Mouse (Mus musculus) kidney, adult 11 months (tissue): ENCODE data around the gene Naga.

ENCODE experiments used
- DNase-seq: peaks from one replicate; pipeline ENCODE4 v3.0.0; 2022

Naga gene

GRCm38 (mm10) chr15:82338593-82339112 lies at the start of gene Naga, which contains the start of the genes Pheta2 and Smdt1:
Gene Naga, minus strand, starts transcription at chr15:82338925.
Gene Pheta2, plus strand, starts transcription at chr15:82338942.
Gene Smdt1, plus strand, starts transcription at chr15:82338959.
- peak; percentile 97 for DNase-seq

DNA sequence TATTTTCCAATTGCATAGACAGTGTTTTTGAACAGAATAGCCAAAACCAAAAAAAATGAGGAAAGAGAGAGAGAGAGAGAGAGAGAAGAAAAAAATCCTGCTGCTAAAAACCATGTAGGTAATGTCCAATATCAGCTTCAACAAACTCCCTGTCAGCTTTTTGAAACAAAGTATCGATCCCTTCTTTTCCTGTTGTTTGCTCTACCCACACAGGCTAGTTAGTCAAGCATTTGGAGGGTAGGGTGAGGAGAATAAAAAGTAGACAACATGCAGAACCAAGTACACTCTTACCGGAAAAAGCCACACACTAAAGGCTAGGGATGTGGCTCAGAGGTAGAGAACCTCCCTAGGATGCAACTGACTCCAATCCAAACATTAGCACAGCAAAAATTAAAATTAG lies 47.0 kb upstream of the Naga start:
- no peak for DNase-seq

DNA sequence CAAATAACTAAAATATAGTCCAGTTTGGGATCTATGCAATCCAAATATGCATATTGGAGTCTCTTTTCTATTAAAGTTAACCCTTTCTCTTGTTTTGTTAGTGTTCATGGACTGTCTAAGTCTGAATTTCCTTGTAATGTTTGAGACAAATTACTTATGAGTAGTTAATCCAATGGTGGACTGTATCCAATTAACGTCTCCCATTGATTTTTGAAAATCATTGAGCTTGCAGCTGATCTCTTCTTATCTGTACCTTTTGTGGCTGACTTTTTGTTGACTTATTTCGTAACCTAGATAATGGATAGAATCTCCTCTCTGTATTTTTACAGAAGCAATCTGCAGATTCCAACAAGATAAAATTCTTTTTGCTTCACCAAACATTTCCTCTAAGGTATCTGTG lies 43.7 kb upstream of the Naga start:
- no peak for DNase-seq

GRCm38 (mm10) chr15:82380714-82381062 lies 42.0 kb upstream of the Naga start:
- no peak for DNase-seq

GRCm38 (mm10) chr15:82379871-82380713 lies 41.4 kb upstream of the Naga start, which contains the start of gene Cyp2d22:
Gene Cyp2d22, minus strand, starts transcription at chr15:82380260.
- DNase-seq, result peak; percentile 74

- peak; percentile 65 for DNase-seq
Observed at GRCm38 (mm10) chr15:82379511-82379870, 40.8 kb upstream of the Naga start.

DNA sequence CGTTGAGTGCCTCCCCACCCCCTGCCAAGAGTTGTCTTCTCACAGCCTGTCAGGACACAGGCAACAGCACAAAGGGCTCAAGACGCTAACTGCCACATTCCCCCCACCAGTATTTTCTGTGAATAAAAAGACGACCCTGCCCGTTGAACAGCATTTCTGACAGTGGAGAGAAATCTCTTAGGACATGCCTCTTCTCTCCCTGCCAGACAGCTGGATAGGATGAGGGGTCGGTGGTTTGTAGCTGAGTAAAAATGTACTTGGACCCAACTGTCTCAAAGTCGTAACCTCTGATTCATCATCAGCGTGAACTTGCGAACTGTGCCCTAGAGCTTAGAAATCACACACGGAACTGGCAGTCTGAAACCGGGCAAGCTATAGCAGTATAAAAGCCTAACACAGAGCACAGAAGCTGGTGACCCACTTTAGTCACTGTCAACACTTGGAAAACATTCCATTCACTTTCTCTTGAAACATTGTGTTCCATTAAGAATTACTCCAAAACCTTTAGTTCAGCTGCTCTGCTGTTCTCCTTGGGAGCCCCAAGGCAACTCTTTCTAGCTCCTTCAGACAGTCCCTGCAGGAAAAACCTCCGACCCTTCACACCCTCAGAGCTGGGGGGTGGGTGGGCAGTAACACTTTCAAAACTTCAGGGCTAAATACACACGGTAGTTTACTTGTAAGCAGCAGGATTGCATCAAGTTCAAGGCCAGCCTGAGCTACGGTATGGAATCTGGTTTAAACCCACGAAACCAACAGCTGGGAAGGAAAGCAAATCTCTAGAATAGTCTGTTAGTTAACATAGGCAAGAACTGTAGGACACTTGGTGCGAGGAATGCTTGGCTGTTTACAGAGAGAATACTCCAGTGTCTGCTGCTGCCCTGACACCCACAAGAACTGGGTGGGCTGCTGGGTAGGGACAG lies 39.8 kb upstream of the Naga start:
- peak; percentile 23 for DNase-seq

- peak; percentile 2 for DNase-seq
Observed at GRCm38 (mm10) chr15:82377701-82378100, 39.0 kb upstream of the Naga start.

GRCm38 (mm10) chr15:82376393-82377138 lies 37.8 kb upstream of the Naga start:
- DNase-seq, result peak; percentile 68

DNA sequence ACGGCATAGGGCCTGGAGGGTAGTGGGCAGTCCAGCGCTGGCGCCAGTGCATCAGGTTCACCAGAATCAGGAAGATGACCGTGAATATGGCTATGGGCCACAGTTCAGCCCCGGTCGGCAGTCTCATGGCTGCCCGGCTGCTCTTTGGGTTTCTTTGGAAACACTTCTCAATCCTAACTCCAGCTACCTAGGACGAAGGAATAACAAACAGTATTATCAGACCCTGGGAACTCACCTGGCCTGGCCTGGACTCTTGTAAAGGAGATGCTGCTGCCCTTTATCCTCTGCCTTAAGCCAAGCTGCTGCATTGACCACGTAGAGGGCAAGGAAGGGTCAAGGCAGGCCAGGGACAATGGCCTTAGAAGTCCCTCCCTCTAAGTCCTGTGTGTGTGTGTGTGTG lies 37.1 kb upstream of the Naga start:
- peak; percentile 2 for DNase-seq

GRCm38 (mm10) chr15:82374437-82374836 lies 35.7 kb upstream of the Naga start:
- peak; percentile 3 for DNase-seq

DNA sequence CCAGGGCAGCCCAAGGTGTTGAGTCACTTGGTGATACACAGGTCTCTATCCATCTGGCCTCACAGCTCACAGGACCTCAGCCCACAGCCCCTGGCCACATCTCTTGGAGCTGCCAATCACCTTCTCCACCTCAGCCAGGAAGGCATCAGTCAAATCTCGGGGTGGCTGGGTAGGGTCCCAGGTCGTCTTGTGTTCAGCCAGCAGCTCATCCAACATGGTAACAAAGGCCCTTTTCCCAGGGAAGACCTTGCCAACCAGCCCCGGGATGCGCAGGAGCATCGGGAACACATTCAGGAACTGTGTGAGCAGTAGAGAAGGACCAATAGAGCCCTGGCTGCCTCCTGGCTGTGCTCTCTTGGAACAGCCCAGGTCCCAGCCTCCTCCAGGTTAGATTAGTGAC lies 34.3 kb upstream of the Naga start:
- no peak for DNase-seq

DNA sequence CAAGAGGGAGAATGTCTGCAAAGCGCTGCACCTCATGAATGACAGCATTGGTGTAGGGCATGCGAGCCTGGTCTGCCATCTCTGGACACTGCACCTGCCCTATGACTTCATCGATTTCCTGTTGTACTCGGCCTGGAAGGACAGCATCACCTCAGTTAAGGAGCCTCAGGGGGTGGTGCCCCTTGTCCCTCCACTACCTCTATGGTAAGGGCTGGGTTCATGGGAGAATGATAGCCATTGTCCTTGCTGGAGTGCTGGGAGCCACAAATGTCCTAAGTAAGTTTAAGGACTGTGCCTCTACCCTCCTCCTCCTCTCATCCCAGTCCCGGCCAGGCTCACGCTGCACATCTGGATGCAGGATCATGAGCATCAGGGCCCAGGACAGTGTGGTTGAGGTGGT lies 33.7 kb upstream of the Naga start:
- DNase-seq, result no peak

GRCm38 (mm10) chr15:82368851-82369250 lies 30.1 kb upstream of the Naga start:
- no peak for DNase-seq

GRCm38 (mm10) chr15:82368146-82368545 lies 29.4 kb upstream of the Naga start:
- DNase-seq, result peak; percentile 0

DNA sequence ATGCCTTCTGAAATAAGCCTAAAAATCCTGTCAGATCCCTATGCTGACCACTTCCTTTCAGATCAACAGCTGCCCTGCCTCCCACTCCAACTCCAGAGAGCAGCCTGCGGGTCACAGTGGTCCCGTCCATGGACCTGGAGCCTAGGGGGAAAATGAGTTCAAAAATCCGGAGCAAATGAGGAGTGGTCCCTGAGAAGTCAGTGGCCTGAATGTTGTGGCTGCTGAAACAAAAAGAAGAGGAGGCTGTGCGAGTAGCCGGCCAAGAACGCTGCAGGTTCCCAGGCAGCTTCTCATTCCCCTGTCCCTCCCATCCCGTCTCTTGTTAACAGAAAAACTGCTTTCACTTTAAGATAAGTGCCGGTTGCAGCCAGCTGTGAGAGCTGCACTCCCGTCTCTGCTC lies 25.8 kb upstream of the Naga start:
- DNase-seq, result peak; percentile 1

GRCm38 (mm10) chr15:82363801-82364200 lies 25.1 kb upstream of the Naga start:
- peak; percentile 1 for DNase-seq

GRCm38 (mm10) chr15:82362234-82362633 lies 23.5 kb upstream of the Naga start:
- DNase-seq, result peak; percentile 25

GRCm38 (mm10) chr15:82361459-82362018 lies 22.8 kb upstream of the Naga start:
- peak; percentile 56 for DNase-seq

DNA sequence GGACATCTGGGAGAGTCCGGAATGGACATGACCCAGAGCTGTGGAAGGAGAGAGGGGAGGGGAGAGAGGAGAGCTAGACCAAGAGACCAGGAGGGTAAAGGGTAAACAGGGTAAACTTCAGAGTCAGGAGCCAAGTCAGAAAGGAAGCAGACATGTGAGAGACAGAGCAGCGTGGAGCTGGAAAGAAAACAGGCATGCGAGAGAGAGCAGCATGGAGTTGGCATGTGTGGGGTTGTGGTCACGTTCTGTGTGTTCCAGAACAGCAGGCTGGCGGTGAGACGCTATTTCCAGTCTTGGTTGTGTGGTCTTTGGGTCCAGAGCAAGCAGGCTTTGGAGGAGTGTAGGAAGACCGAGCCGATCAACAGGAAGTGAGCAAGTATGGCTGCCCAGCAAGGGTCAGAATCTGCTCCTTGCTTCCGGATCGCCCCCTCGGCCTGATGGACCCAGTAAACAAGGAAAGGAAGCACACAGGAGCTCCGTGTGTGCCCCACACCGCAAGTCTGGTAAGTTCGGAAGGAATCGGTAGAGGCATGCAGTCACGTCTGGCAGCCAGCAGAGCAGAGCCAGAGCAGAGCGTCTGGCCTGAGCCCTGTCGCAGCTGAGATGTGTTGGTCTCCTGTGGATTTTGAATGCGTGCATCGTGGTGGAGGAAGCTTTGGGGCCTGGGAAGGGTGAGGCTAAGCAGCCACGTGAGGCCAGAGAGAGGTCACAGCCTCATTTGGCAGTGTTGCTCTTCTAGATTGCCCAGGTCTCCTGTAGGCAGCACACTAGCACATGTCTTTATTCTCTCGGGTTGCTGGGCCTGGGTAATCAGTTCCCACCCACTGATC lies 19.9 kb upstream of the Naga start:
- peak; percentile 64 for DNase-seq
